Mouse (Mus musculus): Measurements from ENCODE around the gene Gbp2b.

- TF ChIP-seq CTCF (IDR thresholded peaks at IDR 0.05; ENCODE audit: extremely low read depth, insufficient read depth, low read length) (no peak), POLR2A (IDR thresholded peaks at IDR 0.05; ENCODE audit: extremely low read depth, insufficient read depth, low read length) (no peak)
Observed at GRCm38 (mm10) chr3:142664723-142665122, 70.1 kb downstream of the Gbp2b start.
